Mouse (Mus musculus) c-Kit-positive CD71-negative TER-119-negative erythroid progenitor cells, embryonic 14.5 days (primary cell): ENCODE measurements at regions not wholly inside any gene's neighbourhood (a gene's known extent, or its start where the extent isn't known, plus 50 kb on each side); places are given as distances from the start of the nearest gene placed in this dataset.

Source experiments
- DNase-seq: peaks from one replicate; pipeline ENCODE4 v3.0.0-alpha.2; 2013; ENCODE audit warnings: low read depth

DNA sequence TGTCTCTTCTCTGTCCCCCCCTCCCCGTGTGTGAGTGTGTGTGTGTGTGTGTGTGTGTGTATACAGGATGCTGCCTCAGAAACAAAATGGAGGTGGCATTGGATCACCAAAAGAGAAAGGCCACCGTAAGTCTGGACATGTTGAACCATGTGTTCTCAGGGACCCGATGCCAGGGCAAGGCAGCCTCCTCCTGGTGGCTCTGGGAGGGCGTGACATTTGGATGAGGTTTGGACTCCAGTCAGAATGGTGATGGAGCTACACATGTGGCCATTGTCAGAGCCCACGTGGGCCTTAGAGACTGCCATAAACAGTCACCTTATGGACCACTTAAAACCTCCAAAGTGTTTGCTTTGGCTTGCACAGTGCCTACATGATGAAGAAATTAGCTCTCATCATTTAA lies 80.0 kb downstream of the Efnb1 start:
- no peak for DNase-seq

DNA sequence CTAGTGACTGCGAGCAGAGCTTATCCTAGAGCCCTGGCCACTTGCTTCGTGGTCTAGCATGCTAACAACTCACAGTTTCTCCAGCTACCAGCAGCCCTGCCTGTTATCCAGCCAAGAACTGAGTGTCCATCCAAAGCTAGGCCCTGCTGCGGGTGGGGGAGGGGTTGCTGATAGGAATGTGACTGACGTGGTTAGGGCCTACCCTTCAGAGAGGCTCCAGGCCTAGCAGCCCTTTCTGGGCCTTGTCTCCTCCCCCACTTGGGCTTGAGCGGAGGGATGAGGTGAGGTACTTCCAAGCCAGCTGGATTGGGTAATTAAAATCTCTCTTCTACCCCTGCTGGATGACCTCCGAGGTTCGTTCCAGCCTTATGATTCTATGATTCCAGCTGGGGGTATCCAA lies 79.2 kb downstream of the Efnb1 start:
- DNase-seq: no peak

- no peak for DNase-seq
These were observed 77.7 kb downstream of the Efnb1 start for GRCm38 (mm10) chrX:99213565-99214153.

DNA sequence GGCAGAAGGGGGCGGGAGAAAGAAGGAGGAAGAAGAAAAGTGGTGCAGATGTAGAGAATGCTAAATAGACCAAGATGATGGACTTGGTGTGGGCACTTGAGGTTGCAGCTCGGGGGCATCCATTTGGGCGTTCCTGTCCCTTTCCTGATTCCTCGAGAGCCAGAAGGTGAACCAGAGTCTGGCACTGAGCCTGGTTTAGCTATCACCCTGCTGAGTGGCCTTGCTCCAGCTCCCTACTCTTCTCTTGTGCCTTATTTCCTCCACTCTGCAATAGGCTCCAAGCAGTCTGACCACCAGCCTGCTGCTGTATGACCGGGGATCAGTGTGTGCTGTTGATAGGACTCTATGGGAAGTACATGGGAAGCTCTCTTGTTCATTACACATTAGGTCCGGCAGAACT lies 68.1 kb downstream of the Efnb1 start:
- DNase-seq: no peak

GRCm38 (mm10) chrX:99201081-99201480 lies 65.2 kb downstream of the Efnb1 start:
- DNase-seq: no peak

DNA sequence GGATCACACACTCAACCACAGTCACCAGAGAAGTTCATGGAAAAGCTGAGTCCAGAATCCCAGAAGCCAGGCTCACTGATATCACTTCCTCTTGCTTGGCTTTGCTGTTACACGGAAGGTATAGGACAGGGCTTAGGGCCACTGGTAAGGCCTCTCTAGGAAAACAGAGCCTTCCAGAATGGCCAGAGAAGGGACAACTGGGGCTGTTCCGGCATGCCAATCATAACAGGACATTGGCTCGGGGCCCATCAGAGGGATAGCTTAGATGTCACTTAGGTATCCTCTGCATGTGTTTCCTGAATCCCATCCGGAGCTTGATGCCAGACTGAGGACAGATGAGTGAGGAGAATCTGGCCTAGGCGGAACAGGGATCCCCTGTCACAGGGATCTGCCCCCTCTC lies 63.7 kb downstream of the Efnb1 start:
- DNase-seq: no peak

GRCm38 (mm10) chrX:99198961-99199631 lies 63.2 kb downstream of the Efnb1 start:
- peak; percentile 31 for DNase-seq
